Mouse (Mus musculus) ES-Bruce4 (cell line): Measurements from ENCODE around the gene Rab5c.

ENCODE experiments used
- CTCF ChIP-seq: IDR thresholded peaks from one replicate; pipeline ENCODE4 v1.8.1; 2011; ENCODE audit warnings: low read depth, low read length
- POLR2A ChIP-seq: IDR thresholded peaks from one replicate; pipeline ENCODE4 v1.8.1; 2011; ENCODE audit warnings: low read length; ENCODE audit not compliant: insufficient read depth

DNA sequence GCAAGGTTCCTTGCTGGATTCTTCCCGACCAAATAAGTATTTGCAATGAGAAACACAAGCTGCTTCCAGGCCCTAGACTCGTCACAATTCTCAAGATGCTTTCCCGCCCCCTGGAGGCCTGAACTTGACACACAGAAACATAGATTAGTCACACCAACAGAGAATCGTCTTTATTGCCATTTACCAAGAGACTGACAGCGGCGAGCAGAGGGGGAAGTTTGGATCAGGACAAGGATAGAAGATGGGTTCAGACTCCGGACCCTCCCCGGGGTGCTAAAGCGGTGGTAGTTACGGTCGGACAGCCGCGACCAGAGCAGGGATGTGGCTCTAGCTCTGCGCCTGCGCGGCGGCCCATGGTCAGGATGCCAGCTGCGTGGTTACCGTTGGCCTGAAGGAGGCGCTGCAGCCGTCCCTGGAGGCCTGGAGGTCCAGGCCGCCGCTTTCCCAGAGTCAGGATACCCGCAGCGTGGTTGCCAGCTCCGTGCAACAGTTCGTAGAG, 23.6 kb upstream of the Rab5c start:
- peak; percentile 85 for TF ChIP-seq CTCF
- TF ChIP-seq POLR2A, result no peak
